Mouse (Mus musculus): ENCODE measurements at regions not wholly inside any gene's neighbourhood (a gene's known extent, or its start where the extent isn't known, plus 50 kb on each side); places are given as distances from the start of the nearest gene placed in this dataset.

DNA sequence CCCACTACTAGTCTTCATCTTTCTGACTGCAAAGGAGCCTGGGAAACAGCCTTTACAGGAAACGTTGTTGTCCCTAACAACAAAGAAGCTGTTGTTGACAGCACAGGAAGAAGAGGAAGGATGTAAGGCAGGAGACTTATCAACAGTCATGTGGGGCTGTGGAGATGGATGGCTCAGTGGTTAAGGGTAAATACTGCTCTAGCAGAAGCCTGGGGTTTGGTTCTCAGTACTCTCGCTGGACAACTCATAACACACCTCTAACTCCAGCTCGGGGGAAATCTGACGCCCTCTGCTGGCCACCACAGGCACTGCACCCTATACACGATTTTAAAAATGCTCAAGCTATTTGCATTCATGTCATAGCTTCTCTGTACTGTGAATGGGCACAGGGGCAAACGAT is 168.3 kb upstream of the Spdye4c start:
- Histone ChIP-seq H3K4me3 (ENCODE audit: low read depth, low read length) (no peak overlapping the region), H3K9ac (ENCODE audit: low read depth, low read length) (no peak overlapping the region), H3K27ac (ENCODE audit: low read depth, low read length) (no peak overlapping the region), H3K9me3 (ENCODE audit: control insufficient read depth, low read length) (no peaks in the 10 kb centered on the region), H3K4me1 (replicated peaks; ENCODE audit: control insufficient read depth, insufficient read depth, low read length) (no peaks in the 10 kb centered on the region), H3K27me3 (ENCODE audit: control insufficient read depth, insufficient read depth, low read length) (no peaks in the 10 kb centered on the region), H3K36me3 (ENCODE audit: control insufficient read depth, insufficient read depth, low read length) (no peaks in the 10 kb centered on the region), H3K4me2 (replicated peaks; ENCODE audit: low read depth, low read length) (no peak overlapping the region)
- 49% methylated on average over 6 of the region's 6 CpGs for WGBS
- peak; percentile 23 for DNase-seq (ENCODE audit: low spot score)
- ATAC-seq (ENCODE audit: low FRiP score) = no peak

- no peaks in the 10 kb centered on the region for H3K4me1 ChIP-seq (replicated peaks; ENCODE audit: control insufficient read depth, insufficient read depth, low read length)
- ATAC-seq (ENCODE audit: low FRiP score) (no peak), DNase-seq (ENCODE audit: low spot score) (no peak)
- no peaks in the 10 kb centered on the region for H3K9me3 ChIP-seq (ENCODE audit: control insufficient read depth, low read length)
- H3K4me3 ChIP-seq (ENCODE audit: low read depth, low read length) = no peak overlapping the region
- no peaks in the 10 kb centered on the region for H3K27me3 ChIP-seq (ENCODE audit: control insufficient read depth, insufficient read depth, low read length)
- no peak overlapping the region for H3K27ac ChIP-seq (ENCODE audit: low read depth, low read length)
- WGBS = 78% methylated on average over 7 of the region's 7 CpGs
- H3K4me2 ChIP-seq (replicated peaks; ENCODE audit: low read depth, low read length) = no peak overlapping the region
- no peaks in the 10 kb centered on the region for H3K36me3 ChIP-seq (ENCODE audit: control insufficient read depth, insufficient read depth, low read length)
- no peak overlapping the region for H3K9ac ChIP-seq (ENCODE audit: low read depth, low read length)
Observed at GRCm38 (mm10) chr2:128424236-128424635, 166.8 kb upstream of the Spdye4c start.

DNA sequence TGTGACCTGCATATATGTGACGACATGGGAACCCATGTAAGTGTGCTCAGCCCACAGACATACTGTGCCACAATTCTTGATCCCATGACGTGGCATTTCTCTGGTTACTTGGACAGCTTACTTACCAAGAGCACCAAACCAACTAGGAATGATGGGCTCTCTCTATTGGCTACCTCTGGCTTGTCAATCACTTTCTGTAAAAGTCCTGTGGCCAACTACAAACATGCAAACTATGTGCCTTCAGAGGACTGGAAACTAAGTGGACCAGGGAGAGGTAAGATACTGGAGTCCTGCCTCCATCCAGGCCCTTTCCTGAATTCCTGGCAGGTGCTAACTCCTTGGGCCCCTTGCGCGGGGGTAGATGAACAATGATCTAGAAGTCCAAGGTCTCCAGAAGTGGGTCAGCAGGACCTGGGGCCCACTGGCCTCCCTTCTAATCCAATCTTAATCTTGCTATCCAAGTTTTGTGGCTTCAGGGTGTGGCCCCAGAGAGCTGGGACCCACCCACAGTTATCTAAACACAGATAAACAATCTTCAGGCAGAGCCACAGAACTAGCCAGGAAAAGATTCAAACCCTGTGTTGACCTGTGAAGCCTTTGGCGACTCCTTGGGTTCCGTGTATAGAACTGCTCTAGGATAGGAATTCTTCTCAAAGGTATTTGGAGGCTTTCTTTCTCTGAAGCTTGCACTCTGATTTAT is 163.7 kb upstream of the Spdye4c start:
- Histone ChIP-seq H3K4me3 (ENCODE audit: low read depth, low read length) (no peak overlapping the region), H3K9ac (ENCODE audit: low read depth, low read length) (no peak overlapping the region), H3K27ac (ENCODE audit: low read depth, low read length) (no peak overlapping the region), H3K4me1 (replicated peaks; ENCODE audit: control insufficient read depth, insufficient read depth, low read length) (no peaks in the 10 kb centered on the region), H3K4me2 (replicated peaks; ENCODE audit: low read depth, low read length) (no peak overlapping the region), H3K27me3 (ENCODE audit: control insufficient read depth, insufficient read depth, low read length) (no peaks in the 10 kb centered on the region), H3K9me3 (ENCODE audit: control insufficient read depth, low read length) (no peaks in the 10 kb centered on the region), H3K36me3 (ENCODE audit: control insufficient read depth, insufficient read depth, low read length) (no peaks in the 10 kb centered on the region)
- ATAC-seq (ENCODE audit: low FRiP score) = no peak
- no peak for DNase-seq (ENCODE audit: low spot score)
- WGBS = 89% methylated on average over 6 of the region's 6 CpGs

DNA sequence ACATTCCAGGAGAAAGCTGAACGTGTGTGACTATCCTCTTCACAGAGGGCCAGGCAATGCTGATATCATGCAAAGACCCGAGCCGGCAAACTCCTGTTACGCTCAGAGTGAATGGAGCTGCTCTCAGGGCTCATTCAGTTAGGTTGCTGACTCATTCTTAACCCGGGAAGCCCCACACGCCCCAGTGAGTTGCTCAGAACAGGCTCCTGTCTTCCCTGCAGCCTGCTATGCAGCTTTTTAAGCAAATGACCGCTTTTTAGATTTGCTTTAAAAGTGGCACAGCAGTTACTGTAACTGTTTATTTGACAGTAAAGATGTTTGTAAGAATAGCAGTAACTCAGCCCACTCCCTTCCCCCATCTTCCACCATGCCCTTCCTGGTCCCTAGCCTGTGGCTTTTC is 162.9 kb upstream of the Spdye4c start:
- H3K9ac ChIP-seq (ENCODE audit: low read depth, low read length) = no peak overlapping the region
- H3K9me3 ChIP-seq (ENCODE audit: control insufficient read depth, low read length) = no peaks in the 10 kb centered on the region
- H3K27ac ChIP-seq (ENCODE audit: low read depth, low read length) = no peak overlapping the region
- H3K4me2 ChIP-seq (replicated peaks; ENCODE audit: low read depth, low read length) = no peak overlapping the region
- H3K4me3 ChIP-seq (ENCODE audit: low read depth, low read length) = 0 out of 2 replicates have a peak overlapping the region, but pooled peaks have one; percentile 6
- ATAC-seq (ENCODE audit: low FRiP score) (no peak), DNase-seq (ENCODE audit: low spot score) (peak; percentile 25)
- H3K36me3 ChIP-seq (ENCODE audit: control insufficient read depth, insufficient read depth, low read length) = no peaks in the 10 kb centered on the region
- no peaks in the 10 kb centered on the region for H3K27me3 ChIP-seq (ENCODE audit: control insufficient read depth, insufficient read depth, low read length)
- 19% methylated on average over 7 of the region's 7 CpGs for WGBS
- H3K4me1 ChIP-seq (replicated peaks; ENCODE audit: control insufficient read depth, insufficient read depth, low read length) = no peaks in the 10 kb centered on the region

DNA sequence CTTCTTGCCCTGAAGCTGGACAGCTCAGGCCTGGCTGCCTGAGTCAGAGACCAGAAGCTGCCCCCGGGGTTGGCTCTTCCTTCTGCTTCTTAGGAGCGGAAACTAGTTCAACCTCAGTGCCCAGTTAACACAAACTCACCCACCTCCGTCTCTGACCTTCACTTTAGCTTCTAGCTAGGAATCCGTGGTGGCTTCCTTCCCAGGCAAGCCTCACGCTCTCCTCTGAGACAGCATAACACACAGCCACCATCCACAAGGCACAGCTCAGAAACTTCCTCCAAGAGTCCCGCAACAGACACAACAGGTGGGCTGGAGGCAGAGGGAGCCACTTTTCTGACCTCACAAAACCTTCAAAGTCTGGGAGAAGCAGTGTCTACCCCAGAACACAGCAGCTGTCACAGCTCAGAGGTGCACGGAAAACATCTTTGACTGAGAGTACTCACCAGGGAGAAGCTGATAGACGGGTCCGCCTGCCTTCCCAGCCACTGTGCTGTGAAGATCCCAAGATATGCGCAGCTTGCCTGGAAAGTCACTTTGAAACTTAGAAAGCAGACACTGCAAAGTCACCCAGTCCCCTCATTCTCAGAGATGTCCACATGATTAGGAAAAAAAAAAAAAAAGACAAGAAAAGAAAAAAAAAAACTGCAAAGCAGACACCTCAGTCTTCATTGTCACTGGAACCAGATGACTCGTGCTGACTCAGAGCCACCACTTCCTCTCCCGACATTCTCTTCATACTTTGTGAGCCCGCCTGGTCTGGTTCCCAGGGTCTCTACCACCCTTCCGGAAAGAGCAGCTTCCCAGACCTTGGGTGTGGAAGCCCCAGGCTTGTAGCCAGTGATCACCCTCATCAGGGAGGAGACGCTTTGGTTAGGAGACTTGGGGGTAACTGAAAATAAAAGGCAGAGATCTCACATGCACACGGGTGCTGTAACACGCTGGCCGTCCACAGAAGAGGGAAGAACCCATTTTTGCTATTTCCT is 162.1 kb upstream of the Spdye4c start:
- ATAC-seq (ENCODE audit: low FRiP score) (no peak), DNase-seq (ENCODE audit: low spot score) (peak; percentile 18)
- H3K4me2 ChIP-seq (replicated peaks; ENCODE audit: low read depth, low read length) = no peak overlapping the region
- H3K9me3 ChIP-seq (ENCODE audit: control insufficient read depth, low read length) = no peaks in the 10 kb centered on the region
- no peak overlapping the region for H3K4me3 ChIP-seq (ENCODE audit: low read depth, low read length)
- H3K36me3 ChIP-seq (ENCODE audit: control insufficient read depth, insufficient read depth, low read length) = no peaks in the 10 kb centered on the region
- WGBS = 57% methylated on average over 18 of the region's 18 CpGs
- H3K4me1 ChIP-seq (replicated peaks; ENCODE audit: control insufficient read depth, insufficient read depth, low read length) = no peaks in the 10 kb centered on the region
- no peak overlapping the region for H3K9ac ChIP-seq (ENCODE audit: low read depth, low read length)
- no peak overlapping the region for H3K27ac ChIP-seq (ENCODE audit: low read depth, low read length)
- H3K27me3 ChIP-seq (ENCODE audit: control insufficient read depth, insufficient read depth, low read length) = no peaks in the 10 kb centered on the region

GRCm38 (mm10) chr2:128429786-128430185 is 161.2 kb upstream of the Spdye4c start:
- DNase-seq (ENCODE audit: low spot score) (no peak), ATAC-seq (ENCODE audit: low FRiP score) (no peak)
- Histone ChIP-seq H3K4me2 (replicated peaks; ENCODE audit: low read depth, low read length) (no peak overlapping the region), H3K4me3 (ENCODE audit: low read depth, low read length) (no peak overlapping the region), H3K9me3 (ENCODE audit: control insufficient read depth, low read length) (no peaks in the 10 kb centered on the region), H3K27ac (ENCODE audit: low read depth, low read length) (no peak overlapping the region), H3K4me1 (replicated peaks; ENCODE audit: control insufficient read depth, insufficient read depth, low read length) (no peaks in the 10 kb centered on the region), H3K36me3 (ENCODE audit: control insufficient read depth, insufficient read depth, low read length) (no peaks in the 10 kb centered on the region), H3K27me3 (ENCODE audit: control insufficient read depth, insufficient read depth, low read length) (no peaks in the 10 kb centered on the region), H3K9ac (ENCODE audit: low read depth, low read length) (no peak overlapping the region)
- 68% methylated on average over 7 of the region's 7 CpGs for WGBS

DNA sequence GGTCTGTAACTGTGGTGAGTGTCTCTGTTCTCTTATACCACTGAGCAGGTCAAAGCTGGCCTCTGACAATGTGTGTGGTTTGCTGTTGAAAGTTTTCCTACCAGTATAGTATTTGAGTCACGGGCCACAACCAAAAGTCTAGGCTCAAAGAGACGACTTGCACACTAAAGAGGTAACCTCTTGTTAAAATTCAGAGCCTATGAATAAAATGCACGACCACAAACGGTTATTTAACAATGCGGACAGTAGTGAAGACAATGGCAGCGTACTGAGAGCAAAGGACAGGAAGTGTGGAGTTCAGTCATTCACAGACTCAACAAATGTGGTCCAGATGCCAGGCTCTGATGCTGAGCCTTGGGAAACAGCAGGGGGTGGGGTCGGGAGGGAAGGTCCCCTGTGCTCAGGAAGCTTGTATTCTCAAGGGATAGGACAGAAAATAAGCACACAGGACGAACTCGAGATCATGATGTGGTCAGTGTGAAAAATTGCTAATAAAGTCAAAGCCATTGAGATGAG is 160.2 kb upstream of the Spdye4c start:
- WGBS = 44% methylated on average over 9 of the region's 9 CpGs
- Histone ChIP-seq H3K9me3 (ENCODE audit: control insufficient read depth, low read length) (no peaks in the 10 kb centered on the region), H3K27me3 (ENCODE audit: control insufficient read depth, insufficient read depth, low read length) (no peaks in the 10 kb centered on the region), H3K4me2 (replicated peaks; ENCODE audit: low read depth, low read length) (no peak overlapping the region), H3K27ac (ENCODE audit: low read depth, low read length) (no peak overlapping the region), H3K36me3 (ENCODE audit: control insufficient read depth, insufficient read depth, low read length) (no peaks in the 10 kb centered on the region), H3K4me1 (replicated peaks; ENCODE audit: control insufficient read depth, insufficient read depth, low read length) (no peaks in the 10 kb centered on the region), H3K9ac (ENCODE audit: low read depth, low read length) (no peak overlapping the region), H3K4me3 (ENCODE audit: low read depth, low read length) (no peak overlapping the region)
- peak; percentile 20 for DNase-seq (ENCODE audit: low spot score)
- no peak for ATAC-seq (ENCODE audit: low FRiP score)

DNA sequence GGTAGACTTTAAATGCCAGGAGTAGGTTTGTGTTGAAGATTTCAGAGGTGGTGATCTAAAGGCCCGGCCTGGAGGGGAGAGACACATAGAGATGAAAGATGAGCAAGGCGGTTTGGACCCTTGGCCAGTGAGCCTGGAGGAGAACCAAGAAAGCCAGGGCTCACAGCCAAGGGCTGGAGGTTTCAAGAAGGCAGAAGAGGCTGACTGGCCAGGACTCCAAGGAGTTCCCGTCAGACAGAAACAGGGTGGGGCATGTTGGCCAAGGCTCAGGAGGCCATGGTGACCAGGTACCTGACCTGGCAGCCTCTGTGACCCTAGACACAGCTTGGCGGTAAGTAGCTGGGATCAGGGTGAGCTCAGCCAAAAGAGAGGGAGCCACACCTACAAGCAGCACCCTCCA is 159.3 kb upstream of the Spdye4c start:
- WGBS = 99% methylated on average over 4 of the region's 4 CpGs
- Histone ChIP-seq H3K27me3 (ENCODE audit: control insufficient read depth, insufficient read depth, low read length) (no peaks in the 10 kb centered on the region), H3K9me3 (ENCODE audit: control insufficient read depth, low read length) (no peaks in the 10 kb centered on the region), H3K4me3 (ENCODE audit: low read depth, low read length) (no peak overlapping the region), H3K9ac (ENCODE audit: low read depth, low read length) (no peak overlapping the region), H3K4me2 (replicated peaks; ENCODE audit: low read depth, low read length) (no peak overlapping the region), H3K36me3 (ENCODE audit: control insufficient read depth, insufficient read depth, low read length) (no peaks in the 10 kb centered on the region), H3K4me1 (replicated peaks; ENCODE audit: control insufficient read depth, insufficient read depth, low read length) (no peaks in the 10 kb centered on the region), H3K27ac (ENCODE audit: low read depth, low read length) (no peak overlapping the region)
- DNase-seq (ENCODE audit: low spot score) = no peak
- ATAC-seq (ENCODE audit: low FRiP score) = no peak

Data from hindbrain, embryonic 11.5 days (tissue).